Mouse (Mus musculus): ENCODE results near the gene Olfr970.
"Not testable (repeated sequence)": the region's sequence is repeated elsewhere in the genome, so short reads cannot be mapped to it uniquely, and the experiment has no call there.

Gene Olfr970

DNA sequence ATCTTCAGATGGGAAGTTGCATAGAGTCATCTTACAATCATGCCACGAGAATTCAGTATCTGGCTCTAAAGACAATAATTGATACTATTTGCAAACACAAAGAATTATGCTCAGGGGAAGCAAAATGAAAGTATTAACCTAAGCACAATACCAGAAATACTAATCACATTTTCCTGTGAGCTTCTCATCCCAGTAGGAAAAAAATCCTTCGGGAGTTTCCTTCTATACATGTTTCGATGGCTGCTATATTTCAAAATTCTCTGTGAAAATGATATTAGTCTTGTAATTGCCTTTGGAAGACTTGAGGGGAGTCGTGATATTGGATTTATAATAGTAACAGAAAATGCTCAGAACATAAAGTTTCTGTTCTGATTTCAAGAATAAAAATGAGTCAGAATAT is at the start of gene Olfr970:
Olfr970 (plus strand) TSS at position 301 of the 400 bp plus-strand sequence.
- no peak for DNase-seq (ENCODE audit: low spot score in 2 of 2)

DNA sequence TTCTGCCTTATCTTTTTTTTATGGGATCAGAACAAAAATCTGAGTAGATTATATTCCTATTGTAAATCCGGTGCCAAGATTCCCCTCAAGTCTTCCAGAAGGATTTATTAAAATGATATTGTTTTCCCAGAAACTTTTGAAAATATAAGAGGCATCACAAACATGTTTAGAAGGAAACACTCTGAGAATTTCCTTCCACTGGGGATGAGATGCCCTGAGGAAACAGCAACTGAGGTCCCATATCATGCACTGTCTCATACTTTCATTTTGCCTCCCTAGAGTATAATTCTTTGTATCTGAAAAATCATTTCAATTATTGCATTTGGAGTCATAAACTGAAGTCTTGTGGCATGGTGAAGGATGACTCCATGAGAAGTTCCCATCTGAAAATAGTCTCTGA is 25.5 kb upstream of the Olfr970 start, which contains the start of gene Olfr968:
Olfr968 (minus strand) TSS at position 101 of the 400 bp plus-strand sequence.
- no peak for DNase-seq (ENCODE audit: low spot score in 2 of 2)

DNA sequence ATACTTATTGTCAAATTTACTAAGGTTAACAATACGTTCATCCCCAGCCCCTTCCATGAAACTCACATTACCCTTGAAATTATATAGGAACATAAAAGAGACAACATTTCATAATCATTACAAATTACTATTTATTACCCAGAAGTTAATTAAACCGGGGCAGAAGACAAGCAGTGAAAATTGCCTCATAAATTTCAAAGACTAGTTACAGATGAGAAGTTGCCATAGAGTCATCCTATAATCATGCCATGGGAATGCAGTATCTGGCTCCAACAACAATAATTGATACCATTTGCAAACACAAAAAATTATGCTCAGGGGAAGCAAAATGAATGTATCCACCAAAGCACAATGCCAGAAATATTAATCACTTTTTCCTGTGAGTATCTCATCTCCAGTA is 18.1 kb upstream of the Olfr970 start, which contains the start of gene Olfr969:
Olfr969 (plus strand) TSS at position 388 of the 400 bp plus-strand sequence.
- DNase-seq (ENCODE audit: low spot score in 2 of 2): no peak

DNA sequence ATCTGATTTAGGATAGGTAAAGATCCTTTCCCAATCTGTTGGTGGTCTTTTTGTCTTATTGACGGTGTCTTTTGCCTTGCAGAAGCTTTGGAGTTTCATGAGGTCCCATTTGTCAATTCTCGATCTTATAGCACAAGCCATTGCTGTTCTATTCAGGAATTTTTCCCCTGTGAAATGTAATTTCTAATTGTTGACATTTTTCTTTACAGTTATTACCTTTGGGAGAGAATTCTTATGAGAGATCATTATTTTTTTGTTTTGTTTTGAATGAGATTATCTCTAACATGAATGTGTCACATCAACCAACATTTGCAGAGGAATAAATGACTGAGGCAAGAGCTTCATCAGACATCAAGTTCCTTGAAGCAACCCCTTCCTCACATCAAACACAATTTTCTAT is 27.9 kb downstream of the Olfr970 start, which contains the start of gene Olfr971:
Olfr971 (plus strand) TSS at position 301 of the 400 bp plus-strand sequence.
- DNase-seq (ENCODE audit: low spot score in 2 of 2): not testable (repeated sequence)

DNA sequence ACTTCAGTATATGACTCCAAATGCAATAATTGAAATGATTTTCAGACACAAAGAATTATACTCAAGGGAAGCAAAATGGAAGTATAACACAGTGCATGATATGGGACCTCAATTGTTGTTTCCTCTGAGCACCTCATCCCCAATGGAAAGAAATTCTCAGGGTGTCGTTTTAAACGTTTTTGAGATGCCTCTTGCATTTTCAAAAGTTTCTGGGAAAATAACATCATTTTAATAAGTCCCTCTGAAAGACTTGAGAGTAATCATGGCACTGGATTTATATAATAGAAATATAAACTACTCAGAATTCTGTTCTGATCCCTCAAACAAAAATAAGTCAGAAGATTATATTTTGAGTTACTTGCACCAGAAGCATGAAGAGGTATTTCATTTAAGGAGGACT is 57.5 kb downstream of the Olfr970 start, which contains the start of gene Olfr972:
Olfr972 (plus strand) TSS at position 301 of the 400 bp plus-strand sequence.
- DNase-seq (ENCODE audit: low spot score in 2 of 2): no peak
